Mouse (Mus musculus): ENCODE measurements around the gene Fto. TPM values are rescaled to one million over a fixed set of nuclear protein-coding genes. Genes with fewer than 3 reads are reported as not detected.

Gene Fto
- total RNA-seq, 2 experiments from 2014 or later: 65.9 to 67.1 TPM

DNA sequence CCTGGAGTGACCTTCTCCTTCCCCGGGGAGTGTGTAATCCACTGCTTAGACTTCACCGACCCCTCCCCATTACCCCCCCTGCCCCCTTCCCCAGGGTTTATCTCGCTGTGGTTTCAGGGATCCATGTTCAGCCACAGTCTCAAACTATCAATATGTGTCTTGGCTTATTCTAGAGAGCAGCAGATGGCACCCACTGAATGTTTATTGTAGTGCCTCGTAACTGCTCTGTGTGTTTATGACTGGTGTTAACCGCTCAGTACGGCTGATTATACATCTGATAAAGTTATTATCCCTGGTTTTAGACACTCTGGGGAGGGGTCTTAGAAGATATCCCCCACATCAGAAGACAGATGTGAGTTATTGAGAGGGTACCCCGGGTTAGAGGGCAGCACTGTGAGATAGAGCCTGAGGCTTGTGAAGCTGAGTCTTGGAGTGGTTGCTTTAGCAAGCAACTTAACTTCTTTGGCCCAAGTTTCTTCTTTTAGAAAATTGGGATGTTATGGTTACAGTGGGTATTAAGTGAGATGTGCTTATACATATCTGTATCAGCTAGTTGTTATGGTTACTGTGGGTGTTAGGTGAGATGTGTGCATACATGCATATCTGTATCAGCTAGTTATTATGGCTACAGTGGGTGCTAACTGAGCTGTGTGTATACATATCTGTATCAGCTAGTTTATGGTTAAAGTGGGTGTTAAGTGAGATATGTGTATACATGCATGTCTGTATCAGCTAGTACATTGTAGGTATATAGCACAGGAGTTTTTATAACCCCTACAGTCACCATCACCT lies 5.8 kb downstream of the Fto start:
- DNase-seq (ENCODE audit: low spot score): no peak
- intact Hi-C loops (cut with DNase I): no loop called here

- intact Hi-C loops (cut with DNase I): no loop called here
- no peak for DNase-seq (ENCODE audit: low spot score)
These were observed 10.2 kb downstream of the Fto start for GRCm38 (mm10) chr8:91323511-91323910.

DNA sequence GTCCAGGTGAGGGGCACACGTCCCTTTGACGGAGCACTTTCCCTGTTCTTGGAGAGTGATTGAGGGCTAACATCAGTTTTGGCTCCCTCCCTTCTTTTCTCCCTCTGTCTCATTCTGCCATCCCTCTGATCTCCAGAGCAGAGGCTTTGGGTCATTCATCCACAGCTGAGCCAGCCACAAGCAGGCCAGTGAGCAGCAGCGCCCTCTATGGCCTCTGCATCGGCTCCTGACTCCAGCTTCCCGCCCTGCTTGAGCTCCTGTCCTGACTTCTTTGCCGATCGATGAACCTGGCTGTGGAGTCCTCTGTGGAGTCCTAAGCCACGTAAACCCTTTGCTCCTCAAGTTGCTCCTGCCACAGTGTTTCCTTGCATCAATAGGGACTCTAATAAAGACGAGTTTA lies 10.9 kb downstream of the Fto start:
- intact Hi-C loops (cut with DNase I): no loop called here
- no peak for DNase-seq (ENCODE audit: low spot score)

DNA sequence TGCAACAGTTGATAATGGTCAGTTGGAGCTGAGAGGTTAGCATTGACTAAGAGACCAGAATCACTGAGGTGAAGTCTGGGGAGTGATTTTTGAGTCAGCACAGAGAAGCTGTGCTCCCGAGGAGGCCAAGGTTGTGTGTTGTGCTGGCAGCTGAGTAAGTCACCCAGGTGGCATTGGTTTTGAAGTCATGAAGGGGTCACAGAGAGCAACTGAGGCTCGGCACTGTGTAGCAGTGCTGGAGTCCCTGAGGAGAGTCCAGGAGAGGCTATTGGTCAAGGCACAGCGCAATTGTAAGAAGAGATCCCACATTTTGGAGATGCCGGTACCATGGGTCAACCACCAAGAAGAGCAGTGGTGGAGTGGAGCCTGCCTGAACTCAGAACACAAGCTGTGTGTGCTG lies 11.6 kb downstream of the Fto start:
- intact Hi-C loops (cut with DNase I): no loop called here
- no peak for DNase-seq (ENCODE audit: low spot score)

GRCm38 (mm10) chr8:91326018-91326417 lies 12.7 kb downstream of the Fto start:
- intact Hi-C loops (cut with DNase I): no loop called here
- no peak for DNase-seq (ENCODE audit: low spot score)

GRCm38 (mm10) chr8:91326946-91327345 lies 13.6 kb downstream of the Fto start:
- intact Hi-C loops (cut with DNase I): no loop called here

GRCm38 (mm10) chr8:91327471-91328205 lies 14.3 kb downstream of the Fto start:
- intact Hi-C loops (cut with DNase I): no loop called here
- DNase-seq (ENCODE audit: low spot score): no peak

More at GRCm38 (mm10) chr8:91326946-91327345, 13.6 kb downstream of the Fto start:
- no peak for DNase-seq (ENCODE audit: low spot score)

- DNase-seq (ENCODE audit: low spot score): no peak
- intact Hi-C loops (cut with DNase I): no loop called here
These were observed 15.7 kb downstream of the Fto start for GRCm38 (mm10) chr8:91329056-91329455.

- DNase-seq (ENCODE audit: low spot score): no peak
- intact Hi-C loops (cut with DNase I): no loop called here
These were observed 16.1 kb downstream of the Fto start for GRCm38 (mm10) chr8:91329461-91329850.

- no peak for DNase-seq (ENCODE audit: low spot score)
- intact Hi-C loops (cut with DNase I): no loop called here
These were observed 25.2 kb downstream of the Fto start for GRCm38 (mm10) chr8:91338389-91339154.

DNA sequence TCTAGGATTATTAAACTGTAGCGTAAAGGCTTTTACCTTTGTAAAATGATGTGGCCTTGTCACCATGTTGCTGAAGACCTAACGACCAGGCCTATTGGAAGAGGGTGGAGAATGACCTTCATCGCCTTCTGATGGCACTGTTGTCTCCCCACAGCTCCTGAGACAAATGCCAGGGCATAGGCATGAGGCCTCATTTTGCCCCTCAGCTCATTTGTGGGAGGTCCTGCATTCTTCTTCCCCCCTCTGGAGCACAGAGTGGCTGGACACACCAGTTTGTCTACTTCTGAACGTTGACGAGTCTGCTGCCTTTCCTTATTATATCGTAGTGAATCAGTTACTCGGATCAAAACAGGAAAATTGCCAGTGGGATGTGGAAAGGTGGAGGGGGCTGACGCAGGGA lies 26.3 kb downstream of the Fto start:
- intact Hi-C loops (cut with DNase I): no loop called here
- DNase-seq (ENCODE audit: low spot score): no peak

DNA sequence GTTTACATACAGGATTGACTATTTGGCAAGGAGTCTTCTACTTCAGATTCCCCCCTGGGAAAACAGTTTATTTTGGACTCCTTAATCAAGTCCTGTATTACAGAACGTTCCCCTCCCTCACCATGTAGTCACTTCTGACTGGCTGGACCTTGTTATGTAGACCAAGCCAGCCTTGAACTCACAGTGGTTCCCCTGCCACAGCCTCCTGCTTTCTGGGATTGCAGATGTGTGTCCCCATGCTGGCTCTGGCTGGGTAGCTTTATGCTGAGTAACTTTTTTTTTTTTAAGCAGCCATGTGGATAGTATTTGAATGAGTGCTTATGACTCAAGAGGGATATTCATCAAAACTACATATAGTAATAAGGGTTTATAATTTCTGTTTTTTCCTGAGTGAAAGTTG lies 27.4 kb downstream of the Fto start:
- intact Hi-C loops (cut with DNase I): no loop called here
- DNase-seq (ENCODE audit: low spot score): no peak

- no peak for DNase-seq (ENCODE audit: low spot score)
- intact Hi-C loops (cut with DNase I): no loop called here
These were observed 28.9 kb downstream of the Fto start for GRCm38 (mm10) chr8:91342196-91342595.

DNA sequence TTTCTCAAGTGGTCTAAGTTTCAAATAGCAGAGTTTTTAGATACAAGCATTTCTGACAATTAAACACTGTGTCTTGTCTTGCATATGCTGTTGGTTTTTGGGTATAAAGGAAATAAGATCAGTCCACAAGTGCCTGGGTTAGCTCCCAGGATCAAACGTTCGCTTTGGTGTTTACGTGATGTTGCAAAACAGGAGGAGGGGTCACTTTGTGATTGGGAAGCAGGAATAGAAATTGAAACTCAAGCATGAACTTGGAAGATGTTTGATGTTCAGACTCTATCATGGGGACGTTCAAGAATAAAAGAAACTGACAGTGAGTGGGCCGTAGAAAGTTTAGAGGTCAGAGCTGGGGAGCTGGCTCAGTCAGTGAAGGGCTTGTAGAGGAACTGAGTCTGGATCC lies 29.5 kb downstream of the Fto start:
- intact Hi-C loops (cut with DNase I): no loop called here
- no peak for DNase-seq (ENCODE audit: low spot score)

GRCm38 (mm10) chr8:91344659-91345058 lies 31.3 kb downstream of the Fto start:
- no peak for DNase-seq (ENCODE audit: low spot score)
- intact Hi-C loops (cut with DNase I): no loop called here

DNA sequence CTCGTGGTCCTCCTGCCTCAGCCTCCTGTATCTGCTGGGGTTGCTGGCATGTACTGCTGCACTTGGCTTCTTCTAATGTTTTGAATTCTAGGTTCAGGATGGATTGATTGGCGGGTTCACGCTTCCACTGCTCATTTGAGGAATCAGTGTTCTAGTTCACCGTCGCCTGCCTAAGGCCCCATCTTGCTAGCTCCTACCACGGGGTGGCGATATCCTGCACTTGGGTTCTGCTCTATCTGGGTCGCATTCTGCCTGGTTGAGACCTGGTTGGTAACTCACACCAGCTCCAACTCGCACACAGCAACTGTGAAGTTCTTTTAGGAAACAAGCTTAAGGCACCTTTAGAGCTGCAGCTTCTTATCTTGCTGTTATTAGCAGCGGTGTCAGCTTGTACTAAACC lies 33.8 kb downstream of the Fto start:
- no peak for DNase-seq (ENCODE audit: low spot score)
- intact Hi-C loops (cut with DNase I): no loop called here

DNA sequence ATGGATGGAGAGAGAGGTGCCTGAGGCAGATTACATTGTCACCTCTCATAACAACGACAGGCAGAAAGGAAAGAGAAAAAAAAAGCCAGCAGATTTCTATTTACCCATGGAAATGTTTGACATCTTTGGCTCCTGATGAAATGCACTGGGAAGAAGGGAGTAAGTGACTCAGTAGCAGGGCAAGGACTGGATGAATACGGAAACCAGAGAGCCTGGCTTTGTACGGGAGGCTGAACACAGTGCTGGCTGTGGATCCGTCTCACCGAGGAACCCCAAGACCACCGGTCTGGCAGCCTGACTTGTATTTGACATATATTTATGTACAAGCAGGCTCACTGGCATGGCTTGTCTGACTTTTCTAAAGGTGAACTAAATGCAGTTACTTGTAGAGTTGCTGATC lies 34.3 kb downstream of the Fto start:
- DNase-seq (ENCODE audit: low spot score): no peak
- intact Hi-C loops (cut with DNase I): no loop called here

GRCm38 (mm10) chr8:91349816-91350215 lies 36.5 kb downstream of the Fto start:
- intact Hi-C loops (cut with DNase I): no loop called here
- DNase-seq (ENCODE audit: low spot score): no peak

DNA sequence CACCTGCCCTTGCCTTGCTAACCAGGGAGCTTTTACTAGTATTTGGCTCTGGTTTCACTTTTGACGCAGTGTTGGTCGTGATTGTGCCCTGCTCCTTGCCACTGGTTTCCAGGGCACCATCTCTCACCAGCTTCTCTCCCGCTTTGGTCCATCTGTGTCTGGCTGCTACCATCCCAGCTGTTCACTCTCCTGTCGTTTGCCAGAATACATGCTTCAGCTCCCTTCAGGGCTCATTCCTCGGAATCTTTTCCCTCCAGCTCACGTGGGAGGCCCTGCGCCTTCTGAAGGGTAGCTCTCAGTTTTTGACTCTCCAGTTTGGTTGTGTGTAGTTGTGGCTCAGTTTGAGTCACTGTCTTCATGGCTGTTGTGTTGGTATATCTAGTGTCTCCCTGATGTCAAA lies 37.3 kb downstream of the Fto start:
- DNase-seq (ENCODE audit: low spot score): no peak
- intact Hi-C loops (cut with DNase I): no loop called here

DNA sequence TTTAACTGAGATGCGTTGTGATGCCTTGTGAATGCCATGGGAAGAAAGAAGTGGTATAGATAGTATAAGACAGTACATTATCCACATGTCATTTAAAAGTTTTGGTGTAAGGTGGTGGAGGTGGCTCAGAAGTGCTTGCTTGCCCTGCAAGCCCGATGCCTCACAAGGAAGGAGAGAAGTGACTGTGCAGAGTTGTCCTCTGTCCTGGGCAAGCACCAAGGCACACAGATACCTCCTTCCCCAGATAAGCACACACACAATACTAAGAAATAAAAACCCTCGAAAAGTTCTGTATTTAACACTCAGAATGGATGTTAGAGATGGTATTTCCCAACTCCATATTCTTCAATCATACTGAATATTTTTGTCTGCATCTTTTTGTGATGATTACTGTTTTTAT lies 39.3 kb downstream of the Fto start:
- intact Hi-C loops (cut with DNase I): no loop called here

DNA sequence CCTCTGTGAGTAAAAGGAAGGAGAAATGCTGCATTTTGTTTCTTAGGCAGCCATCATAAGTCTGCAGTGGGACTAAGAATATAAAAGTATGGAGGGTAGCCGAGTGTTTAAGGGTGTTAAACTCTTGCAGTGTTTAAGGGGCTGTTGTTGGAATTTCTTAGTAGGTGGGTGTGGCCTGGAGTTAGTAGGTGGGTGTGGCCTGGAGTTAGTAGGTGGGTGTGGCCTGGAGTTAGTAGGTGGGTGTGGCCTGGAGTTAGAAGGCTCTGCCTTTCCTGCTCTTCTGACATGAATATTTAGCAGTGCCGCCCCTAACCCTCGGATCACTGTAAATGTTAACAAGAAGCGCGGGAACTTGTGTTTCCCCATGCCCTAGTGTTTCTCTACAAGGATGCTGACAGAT lies 39.7 kb downstream of the Fto start:
- no peak for DNase-seq (ENCODE audit: low spot score)
- intact Hi-C loops (cut with DNase I): no loop called here

More for the DNA sequence above, 39.3 kb downstream of the Fto start:
- no peak for DNase-seq (ENCODE audit: low spot score)

Data from heart, postnatal 25 days (tissue).